Mouse (Mus musculus): ENCODE results near the gene Tollip. TPM values are rescaled to one million over a fixed set of nuclear protein-coding genes. Genes with fewer than 3 reads are reported as not detected.

Tollip gene
- polyA plus RNA-seq, 1 experiment from 2014 or later, result 37.7 TPM

- Histone ChIP-seq H3K27me3 (no peaks in the 10 kb centered on the region), H3K4me2 (replicated peaks) (no peak overlapping the region), H3K4me3 (no peak overlapping the region), H3K36me3 (no peaks in the 10 kb centered on the region), H3K4me1 (no peaks in the 10 kb centered on the region), H3K9me3 (no peaks in the 10 kb centered on the region), H3K9ac (no peak overlapping the region), H3K27ac (no peak overlapping the region)
- whole genome bisulfite sequencing, result 80% methylated on average over 8 of the region's 8 CpGs
- no peak for ATAC-seq (ENCODE audit: low FRiP score, low read depth)
Measured at GRCm38 (mm10) chr7:141836423-141836822, 81.9 kb downstream of the Tollip start.

GRCm38 (mm10) chr7:141835941-141836340 is 82.4 kb downstream of the Tollip start:
- Histone ChIP-seq H3K4me2 (replicated peaks) (no peak overlapping the region), H3K4me3 (no peak overlapping the region), H3K9me3 (no peaks in the 10 kb centered on the region), H3K36me3 (no peaks in the 10 kb centered on the region), H3K27me3 (no peaks in the 10 kb centered on the region), H3K4me1 (no peaks in the 10 kb centered on the region), H3K27ac (no peak overlapping the region), H3K9ac (no peak overlapping the region)
- ATAC-seq (ENCODE audit: low FRiP score, low read depth), result no peak
- WGBS, result 78% methylated on average over 7 of the region's 7 CpGs

Other genes with a start within 250 kb of the Tollip start
- gene Muc2, start 228.2 kb downstream of the Tollip start, polyA plus RNA-seq (2015; fragmentation: Nextera tagmentation; extraction: Ambion mirVana), result 0.32 and 1.1 TPM in 2 replicates
- gene Muc5ac, start 129.5 kb downstream of the Tollip start, polyA plus RNA-seq (2015; fragmentation: Nextera tagmentation; extraction: Ambion mirVana), result not detected in 2 replicates
- gene Muc5b, start 79.4 kb downstream of the Tollip start, polyA plus RNA-seq (2015; fragmentation: Nextera tagmentation; extraction: Ambion mirVana), result 0.03 TPM in 1 of 2 replicates, not detected in the other
- 0.83 and 0.95 TPM in 2 replicates for gene Brsk2, start 31.2 kb upstream of the Tollip start, polyA plus RNA-seq (2015; fragmentation: Nextera tagmentation; extraction: Ambion mirVana)
- gene Mob2, start 142.6 kb upstream of the Tollip start, polyA plus RNA-seq (2015; fragmentation: Nextera tagmentation; extraction: Ambion mirVana), result 70.7 and 71.4 TPM in 2 replicates
- 2.3 and 2.7 TPM in 2 replicates for gene Dusp8, start 177.3 kb upstream of the Tollip start, polyA plus RNA-seq (2015; fragmentation: Nextera tagmentation; extraction: Ambion mirVana)
- not detected in 2 replicates for gene Gm45618, start 202.2 kb upstream of the Tollip start, polyA plus RNA-seq (2015; fragmentation: Nextera tagmentation; extraction: Ambion mirVana)
- gene Gm39115, start 217.5 kb upstream of the Tollip start, polyA plus RNA-seq (2015; fragmentation: Nextera tagmentation; extraction: Ambion mirVana), result not detected in 2 replicates
- gene Gm45337, start 226.1 kb upstream of the Tollip start, polyA plus RNA-seq (2015; fragmentation: Nextera tagmentation; extraction: Ambion mirVana), result not detected in 2 replicates
- gene Gm29735, start 238.6 kb upstream of the Tollip start, polyA plus RNA-seq (2015; fragmentation: Nextera tagmentation; extraction: Ambion mirVana), result not detected in 2 replicates
- not detected in 2 replicates for gene Gm4553, start 247.2 kb upstream of the Tollip start, polyA plus RNA-seq (2015; fragmentation: Nextera tagmentation; extraction: Ambion mirVana)

Data from limb, embryonic 13.5 days (tissue).